Mouse (Mus musculus) cerebellum, adult 18-20 months (tissue): ENCODE measurements around the gene Slc39a12.

Source experiments
- DNase-seq, 2 experiments: peaks; one replicate each; pipeline ENCODE4 v3.0.0; 2021

Slc39a12 gene

DNA sequence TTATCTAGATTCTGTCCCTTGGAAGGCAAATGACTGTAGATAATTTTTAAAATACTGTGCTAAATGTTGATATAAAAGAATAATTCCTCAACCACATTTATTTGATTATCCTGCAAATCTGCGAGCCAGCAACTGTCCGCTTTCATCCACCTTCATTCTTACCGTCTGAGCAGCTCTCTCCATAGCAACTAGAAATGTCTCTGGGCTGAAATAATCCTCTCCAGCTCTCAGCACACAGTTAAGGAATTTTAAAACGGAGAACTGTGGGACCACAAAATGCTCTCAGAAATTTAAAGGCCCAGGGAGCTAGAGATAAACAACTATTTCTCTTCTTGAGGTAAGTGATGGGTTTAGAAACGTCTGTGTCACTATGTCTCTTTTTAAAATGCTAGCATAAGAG lies at the start of gene Slc39a12:
TSS of gene Slc39a12 (plus strand) at position 155 of the 400 bp plus-strand sequence.
- no peak for DNase-seq

DNA sequence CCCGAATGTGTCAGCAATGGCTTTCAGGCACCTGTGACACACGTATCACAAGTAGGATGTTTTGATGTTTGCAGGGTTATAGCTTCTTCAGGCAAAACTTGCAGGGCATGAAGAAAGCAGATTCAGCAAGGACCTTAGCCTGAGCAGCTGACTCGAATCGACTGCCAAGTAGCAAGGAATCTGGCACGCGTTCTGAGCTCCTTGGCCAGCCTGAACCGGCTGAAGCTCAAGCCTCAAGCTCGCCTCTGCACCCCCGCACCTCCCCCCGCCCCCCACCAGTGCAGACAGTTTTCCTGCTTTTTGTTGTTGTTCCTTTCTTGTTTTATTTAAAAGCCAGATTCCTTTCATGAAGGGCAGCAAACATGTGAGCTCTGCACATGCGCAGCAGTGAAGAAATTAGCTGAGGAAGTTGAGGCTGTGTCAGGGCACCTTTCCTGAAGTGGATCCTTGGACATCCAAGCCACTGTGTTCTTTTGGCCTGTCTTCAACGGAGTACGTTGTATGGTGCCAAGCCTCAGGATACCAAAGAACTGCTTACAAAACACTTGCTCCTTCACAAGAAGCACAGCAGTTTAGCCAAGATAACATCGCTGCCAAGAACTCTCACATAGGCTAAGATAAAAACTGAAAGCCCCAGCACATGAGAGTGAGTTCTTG lies 46.3 kb upstream of the Slc39a12 start:
- peak; percentile 63 to 64 for DNase-seq

GRCm38 (mm10) chr2:14342309-14342839 lies 45.7 kb upstream of the Slc39a12 start:
- DNase-seq = no peak

DNA sequence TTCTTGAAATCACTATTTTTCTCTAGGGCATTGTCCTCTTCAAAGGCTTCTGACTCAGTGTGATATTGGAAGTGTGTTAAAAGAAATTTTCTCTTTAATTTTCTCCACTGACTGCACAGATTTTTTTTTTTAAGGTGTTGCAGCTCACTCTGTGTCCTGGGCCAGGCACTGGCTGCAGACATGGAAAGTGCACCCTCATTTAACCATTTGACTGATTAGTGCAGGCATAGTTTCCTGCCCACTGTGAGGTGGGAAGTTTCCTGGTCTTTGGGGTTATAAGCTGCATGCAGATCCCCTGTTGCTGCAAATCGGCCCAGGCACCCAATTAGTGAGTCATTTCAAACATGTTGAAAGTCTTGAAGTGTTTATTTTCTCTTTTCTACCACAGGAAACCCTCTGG lies 740 bp downstream of the Slc39a12 start:
- DNase-seq = no peak

DNA sequence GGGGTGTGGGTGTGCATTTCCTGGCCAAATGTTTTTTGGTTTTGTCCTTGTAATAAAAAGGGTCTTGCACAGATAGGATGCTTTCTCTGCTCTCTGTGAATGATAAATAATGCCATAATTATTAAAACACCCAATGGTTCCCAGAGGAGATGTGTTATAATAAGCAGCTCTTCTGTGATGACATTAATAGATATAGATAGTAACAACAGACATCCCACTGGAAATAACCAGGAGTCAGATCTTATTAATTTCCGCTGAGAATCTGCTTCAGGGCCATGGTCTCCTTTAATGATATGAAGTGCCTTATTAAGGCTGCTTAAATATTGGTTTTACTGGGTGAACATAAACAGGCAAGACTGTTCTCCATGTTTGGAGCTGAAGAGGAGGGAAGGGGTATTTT lies 2.8 kb downstream of the Slc39a12 start:
- DNase-seq = no peak

DNA sequence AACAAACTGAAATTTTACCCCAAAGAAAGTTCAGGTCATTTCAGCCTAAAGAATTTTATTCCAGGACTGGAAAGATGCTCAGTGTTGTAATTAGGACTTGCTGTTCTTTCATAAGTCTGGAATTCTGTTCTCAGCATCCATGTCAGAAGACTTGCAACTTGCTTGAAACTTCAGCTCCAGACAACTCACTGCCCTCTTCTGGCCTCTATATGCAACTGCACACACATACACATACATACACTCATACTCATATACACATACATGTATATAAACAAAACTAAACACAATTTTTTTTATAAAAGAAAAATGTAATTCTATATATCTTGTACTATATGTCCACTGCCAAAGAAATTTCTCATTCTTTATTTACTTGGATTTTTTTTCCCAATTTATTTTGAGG lies 14.9 kb downstream of the Slc39a12 start:
- no peak for DNase-seq

DNA sequence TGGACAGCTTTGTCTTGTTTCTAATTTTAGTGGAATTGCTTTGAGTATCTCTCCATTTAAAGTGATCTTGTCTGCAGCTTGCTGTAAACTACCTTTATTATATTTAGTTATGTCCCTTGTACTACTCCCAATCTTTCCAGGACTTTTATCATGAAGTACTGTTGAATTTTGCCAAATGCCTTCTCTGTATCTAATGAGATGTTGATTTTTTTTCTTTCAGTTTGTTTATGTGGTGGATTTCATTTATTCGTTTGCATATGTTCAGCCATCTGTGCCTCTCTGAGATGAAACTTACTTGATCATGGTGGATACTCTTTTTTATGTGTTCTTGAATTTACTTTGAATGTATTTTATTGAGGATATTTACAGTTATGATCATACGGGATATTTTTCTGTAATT lies 40.9 kb downstream of the Slc39a12 start:
- no peak for DNase-seq

- no peak for DNase-seq
These were observed 59.2 kb downstream of the Slc39a12 start for GRCm38 (mm10) chr2:14447322-14447721.

- no peak for DNase-seq
These were observed 62.8 kb downstream of the Slc39a12 start for GRCm38 (mm10) chr2:14450866-14451265.

- DNase-seq = no peak
These were observed 67.0 kb downstream of the Slc39a12 start for GRCm38 (mm10) chr2:14454946-14455631.

DNA sequence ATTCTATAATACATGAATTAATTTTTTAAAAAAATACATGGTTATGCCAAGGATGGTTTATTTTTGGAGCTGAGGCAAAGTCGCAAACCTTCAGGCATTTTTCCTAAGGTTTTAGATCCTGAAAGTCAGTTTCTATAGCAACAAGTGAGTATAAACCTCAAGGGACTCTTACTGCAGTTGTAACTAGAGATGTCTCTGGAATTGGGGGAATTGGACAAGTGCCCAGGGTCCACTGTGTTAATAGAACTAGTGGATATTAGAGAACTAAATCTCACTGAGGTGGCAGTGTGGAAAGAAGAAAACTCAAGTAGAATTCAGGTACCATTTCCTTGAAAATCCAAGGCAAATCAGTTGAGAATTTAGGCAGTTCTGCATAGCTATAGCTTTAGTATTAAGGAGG lies 76.3 kb downstream of the Slc39a12 start:
- DNase-seq = no peak

GRCm38 (mm10) chr2:14494132-14494531 lies 106.0 kb downstream of the Slc39a12 start:
- DNase-seq = no peak

GRCm38 (mm10) chr2:14496150-14496549 lies 108.0 kb downstream of the Slc39a12 start:
- no peak for DNase-seq

GRCm38 (mm10) chr2:14502482-14502881 lies 114.4 kb downstream of the Slc39a12 start:
- DNase-seq = no peak

- DNase-seq = no peak
These were observed 130.1 kb downstream of the Slc39a12 start for GRCm38 (mm10) chr2:14518237-14518636.

DNA sequence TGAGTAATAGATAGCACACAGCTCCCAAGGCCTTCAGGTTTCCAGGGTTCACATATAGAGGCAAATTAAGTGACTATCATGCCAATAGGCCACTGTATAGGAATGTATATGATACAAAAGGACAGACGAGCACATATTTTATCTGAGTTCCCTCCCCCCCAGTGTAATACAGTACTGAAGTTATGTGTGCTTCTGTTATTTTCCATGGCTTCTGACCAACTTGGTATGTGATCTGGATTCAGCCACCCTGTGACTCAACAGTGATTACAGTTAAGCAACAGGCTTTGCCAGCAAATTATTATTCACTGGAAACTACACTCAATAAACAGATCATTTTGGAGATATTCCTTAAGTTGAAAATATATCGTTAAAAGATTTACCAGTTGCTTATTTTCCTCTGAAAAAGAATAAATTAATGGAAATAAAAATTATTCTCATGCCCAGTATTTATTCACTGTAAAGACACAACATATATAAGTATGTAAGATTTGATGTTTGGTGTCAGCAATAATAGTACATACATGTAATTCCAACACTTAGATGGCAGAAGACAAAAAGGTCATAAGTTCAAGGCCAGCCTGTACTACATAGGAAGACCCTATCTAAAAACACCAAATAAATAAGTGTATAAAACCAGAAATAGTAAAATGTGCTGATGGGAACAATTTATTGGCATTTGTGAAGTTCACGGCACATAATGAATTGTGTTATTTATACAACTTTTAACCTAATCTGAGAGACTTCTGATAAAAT lies 146.4 kb downstream of the Slc39a12 start:
- no peak for DNase-seq

DNA sequence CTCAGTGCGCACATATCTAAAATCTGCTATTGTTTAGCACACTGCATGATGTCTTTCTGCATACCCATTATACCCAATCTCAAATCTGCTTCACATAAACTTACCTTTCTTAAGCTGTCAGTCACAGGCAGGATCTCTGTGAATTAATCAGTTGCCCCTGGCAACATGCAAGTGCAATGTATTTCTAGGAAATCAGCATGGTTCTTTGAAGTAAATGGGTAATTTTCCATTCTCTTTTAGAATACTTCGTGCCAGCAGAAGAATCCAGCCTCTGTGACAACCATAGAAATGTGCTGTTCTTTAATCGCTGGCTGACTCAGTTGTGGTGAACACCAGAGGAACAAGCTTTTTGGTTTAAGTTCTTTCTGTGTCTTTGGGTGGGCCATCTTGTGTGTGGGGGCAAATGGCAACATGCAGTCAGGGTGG lies 147.1 kb downstream of the Slc39a12 start:
- no peak for DNase-seq

DNA sequence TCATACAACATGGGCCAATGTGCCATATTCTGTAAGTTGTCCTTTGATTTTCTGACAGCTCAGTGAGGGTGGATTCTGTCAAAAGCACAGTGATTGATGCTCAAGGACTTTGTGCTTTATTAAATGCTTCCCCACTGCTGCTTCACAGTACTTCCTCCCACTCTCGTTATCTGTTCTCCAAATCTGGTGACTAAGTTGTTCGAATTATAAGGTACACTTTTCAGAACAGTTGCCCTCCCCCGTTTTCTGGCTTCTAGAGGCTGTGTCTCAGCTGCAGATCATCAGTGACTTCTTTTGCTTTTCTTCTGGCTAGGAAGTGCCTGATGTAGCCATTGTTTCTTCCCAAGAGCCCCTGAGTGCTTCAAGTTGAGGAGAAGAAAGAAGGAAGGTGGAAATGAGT lies 149.7 kb downstream of the Slc39a12 start:
- no peak for DNase-seq

- no peak for DNase-seq
These were observed 155.2 kb downstream of the Slc39a12 start for GRCm38 (mm10) chr2:14543355-14543754.

DNA sequence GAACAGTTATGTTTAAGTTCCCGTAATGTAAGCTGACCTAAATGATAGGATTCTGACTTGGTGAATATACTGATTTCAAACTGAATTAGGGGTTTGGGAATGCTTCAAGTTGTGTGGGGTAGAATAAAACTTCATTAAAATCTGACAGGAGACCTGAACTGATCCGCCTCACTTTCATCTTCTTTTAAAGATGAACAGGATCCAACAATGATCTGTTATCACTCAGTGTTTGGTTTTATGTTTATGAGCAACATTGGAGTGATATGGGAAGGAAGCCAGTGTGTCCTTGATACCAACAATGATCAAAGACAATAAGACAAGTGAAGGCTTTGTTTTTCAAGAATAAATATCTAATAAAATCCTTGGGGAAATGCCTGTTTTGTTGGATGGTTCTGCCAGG lies 155.7 kb downstream of the Slc39a12 start:
- DNase-seq = no peak
